Mouse (Mus musculus): Measurements from ENCODE around the gene Kansl2. TPM values are rescaled to one million over a fixed set of nuclear protein-coding genes. Genes with fewer than 3 reads are reported as not detected.

Gene Kansl2
- polyA plus RNA-seq, 1 experiment from 2014 or later, result 130 TPM

Small RNA genes within 50 kb of the gene (microRNA-seq; reads per million reads assigned to microRNA genes)
- gene Mir1291, result not detected

Other genes with a start within 250 kb of the Kansl2 start
- gene Zfp641, start 238.1 kb downstream of the Kansl2 start, polyA plus RNA-seq (2015; fragmentation: Nextera tagmentation; extraction: Ambion mirVana), result 3.9 and 5.7 TPM in 2 replicates
- gene Olfr285, start 216.9 kb downstream of the Kansl2 start, polyA plus RNA-seq (2015; fragmentation: Nextera tagmentation; extraction: Ambion mirVana), result not detected in 2 replicates
- not detected in 2 replicates for gene Olfr284, start 193.3 kb downstream of the Kansl2 start, polyA plus RNA-seq (2015; fragmentation: Nextera tagmentation; extraction: Ambion mirVana)
- not detected in 2 replicates for gene Olfr283, start 153.3 kb downstream of the Kansl2 start, polyA plus RNA-seq (2015; fragmentation: Nextera tagmentation; extraction: Ambion mirVana)
- gene Olfr282, start 103.0 kb downstream of the Kansl2 start, polyA plus RNA-seq (2015; fragmentation: Nextera tagmentation; extraction: Ambion mirVana), result not detected in 2 replicates
- gene Olfr281, start 81.7 kb downstream of the Kansl2 start, polyA plus RNA-seq (2015; fragmentation: Nextera tagmentation; extraction: Ambion mirVana), result not detected in 2 replicates
- not detected in 2 replicates for gene OR5BS1P, start 64.4 kb downstream of the Kansl2 start, polyA plus RNA-seq (2015; fragmentation: Nextera tagmentation; extraction: Ambion mirVana)
- not detected in 2 replicates for gene Lalba, start 51.5 kb downstream of the Kansl2 start, polyA plus RNA-seq (2015; fragmentation: Nextera tagmentation; extraction: Ambion mirVana)
- not detected in 2 replicates for gene Olfr279, start 41.9 kb downstream of the Kansl2 start, polyA plus RNA-seq (2015; fragmentation: Nextera tagmentation; extraction: Ambion mirVana)
- gene Ccnt1, start 36.7 kb upstream of the Kansl2 start, polyA plus RNA-seq (2015; fragmentation: Nextera tagmentation; extraction: Ambion mirVana), result 74.5 and 78.4 TPM in 2 replicates
- gene 4930415O20Rik, start 36.7 kb upstream of the Kansl2 start, polyA plus RNA-seq (2015; fragmentation: Nextera tagmentation; extraction: Ambion mirVana), result 0.56 TPM in 1 of 2 replicates, not detected in the other
- gene Adcy6, start 75.8 kb upstream of the Kansl2 start, polyA plus RNA-seq (2015; fragmentation: Nextera tagmentation; extraction: Ambion mirVana), result 11.2 and 16.1 TPM in 2 replicates
- 138 and 168 TPM in 2 replicates for gene Cacnb3, start 96.6 kb upstream of the Kansl2 start, polyA plus RNA-seq (2015; fragmentation: Nextera tagmentation; extraction: Ambion mirVana)
- 17.6 and 25.5 TPM in 2 replicates for gene Ddx23, start 128.6 kb upstream of the Kansl2 start, polyA plus RNA-seq (2015; fragmentation: Nextera tagmentation; extraction: Ambion mirVana)
- gene Rnd1, start 143.2 kb upstream of the Kansl2 start, polyA plus RNA-seq (2015; fragmentation: Nextera tagmentation; extraction: Ambion mirVana), result 15.5 and 16.4 TPM in 2 replicates
- gene Ccdc65, start 173.9 kb upstream of the Kansl2 start, polyA plus RNA-seq (2015; fragmentation: Nextera tagmentation; extraction: Ambion mirVana), result 2.9 and 4.2 TPM in 2 replicates
- gene Fkbp11, start 193.9 kb upstream of the Kansl2 start, polyA plus RNA-seq (2015; fragmentation: Nextera tagmentation; extraction: Ambion mirVana), result 3.7 and 5.7 TPM in 2 replicates
- gene Arf3, start 228.9 kb upstream of the Kansl2 start, polyA plus RNA-seq (2015; fragmentation: Nextera tagmentation; extraction: Ambion mirVana), result 82.6 and 99.9 TPM in 2 replicates
- not detected in 2 replicates for gene Wnt10b, start 243.9 kb upstream of the Kansl2 start, polyA plus RNA-seq (2015; fragmentation: Nextera tagmentation; extraction: Ambion mirVana)

Data from forebrain, embryonic 16.5 days (tissue).